ENCODE assay signal across 11 mouse cellular contexts in the genomic region with DNA sequence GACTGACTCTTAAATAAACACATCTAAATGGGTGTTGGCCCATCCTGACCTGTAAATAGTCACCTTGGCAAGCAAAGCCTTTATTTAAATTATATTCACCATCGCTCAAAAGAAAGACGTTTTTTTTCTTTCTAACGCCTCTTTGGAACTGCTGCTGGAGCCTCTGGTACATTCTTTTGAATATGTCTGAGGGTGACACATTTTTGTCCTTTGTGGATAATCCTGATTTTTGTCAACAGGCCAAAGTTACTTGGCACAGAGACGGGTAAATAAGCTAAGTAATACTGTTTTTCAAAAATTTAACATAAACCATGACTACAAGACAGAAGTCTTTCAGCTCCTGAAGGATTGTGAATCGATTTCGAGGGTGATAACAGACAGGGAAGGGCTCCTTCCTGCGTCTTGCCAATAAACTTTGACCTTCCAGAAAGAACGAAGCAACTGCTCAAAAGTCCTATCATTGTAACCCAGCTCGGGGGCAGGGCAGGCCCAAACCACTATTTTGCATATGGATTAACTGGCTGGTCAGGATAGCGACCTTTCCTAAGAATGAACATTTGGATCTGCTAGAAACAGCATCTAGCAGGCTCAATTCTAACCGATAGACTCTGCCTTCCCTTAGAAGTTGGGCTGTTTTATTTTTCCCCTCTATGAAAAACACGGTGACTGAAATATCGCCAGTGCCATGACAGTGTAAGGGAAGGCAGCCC. TPM values are rescaled to one million over a fixed set of nuclear protein-coding genes. Genes with fewer than 3 reads are reported as not detected.
A peak's percentile ranks its signal among the peaks of the same experiment; 100 is the strongest.
DNase-seq lines count a peak whose midpoint lies in the region; ATAC-seq and TF ChIP-seq lines count a peak whose summit lies in the region.
"Had no signal": no experiment of that assay in that cellular context is flagged by ENCODE, and none has a peak within 500 bp of the region (broad histone marks: within the 10 kb centered on the region; RNA-seq: fewer than 3 reads in every experiment).

No protein-coding gene starts in this region.

- no peak for ATAC-seq in heart, postnatal 0 days (ENCODE audit: insufficient read depth, low read depth)
- no peak for ATAC-seq in hindbrain, postnatal 0 days
- ATAC-seq: Patski had no signal

- dilution Hi-C loops in CH12.LX (cut with MboI; ENCODE audit: extremely low pct_ligation_motif_present, extremely low pct_unique_long_range_greater_than_20kb, low sequenced_read_pairs) = no loop called here

- no peak for TF ChIP-seq CTCF in heart, postnatal 0 days (IDR thresholded peaks at IDR 0.05; ENCODE audit: low read depth)
- TF ChIP-seq CTCF in CH12.LX (conservative IDR thresholded peaks at IDR 0.05 in 1 of 2, IDR thresholded peaks at IDR 0.05 in 1 of 2; ENCODE audit: low read depth in 2 of 2, low read length in 2 of 2) = no peak
- no peak for TF ChIP-seq CTCF in MEL (IDR thresholded peaks at IDR 0.05 in 2 of 3, conservative IDR thresholded peaks at IDR 0.05 in 1 of 3; ENCODE audit: control insufficient read depth in 1 of 3, insufficient read depth in 1 of 3, low read depth in 2 of 3, low read length in 3 of 3, poor library complexity in 1 of 3, severe bottlenecking in 1 of 3)
- no peak for TF ChIP-seq CTCF in hindbrain, postnatal 0 days (IDR thresholded peaks at IDR 0.05; ENCODE audit: low read depth)

- no peak overlapping the region for H3K4me2 ChIP-seq in heart, postnatal 0 days (ENCODE audit: low read depth, low read length)
- 0 out of 2 replicates have a peak overlapping the region, but pooled peaks have one; percentile 9 for H3K4me2 ChIP-seq in CH12.LX (ENCODE audit: insufficient read depth, low read depth, poor library complexity, severe bottlenecking)
- H3K4me2 ChIP-seq in hindbrain, postnatal 0 days (ENCODE audit: low read depth, low read length) = no peak overlapping the region
- H3K4me2 ChIP-seq: kidney, embryonic 15.5 days; neural tube, embryonic 13.5 days had no signal

- peak overlapping the region; percentile 79 for H3K27ac ChIP-seq in heart, postnatal 0 days (ENCODE audit: low read depth)
- H3K27ac ChIP-seq in CH12.LX (ENCODE audit: insufficient read depth, low read depth) = no peak overlapping the region
- peak overlapping the region; percentile 78 for H3K27ac ChIP-seq in MEL (ENCODE audit: control insufficient read depth, low read depth, low read length)
- H3K27ac ChIP-seq in hindbrain, postnatal 0 days = peak overlapping the region; percentile 98
- H3K27ac ChIP-seq: limb, embryonic 13.5 days had no signal

- in situ Hi-C loops in CH12.LX (cut with MboI; ENCODE audit: low pct_ligation_motif_present, low pct_unique_long_range_greater_than_20kb, low sequenced_read_pairs) = no loop called here

- H3K4me3 ChIP-seq in heart, postnatal 0 days (ENCODE audit: low read depth, low read length) = no peak overlapping the region
- H3K4me3 ChIP-seq in CH12.LX (replicated peaks in 1 of 3; ENCODE audit: low read depth in 2 of 3, low read length in 2 of 3, poor library complexity in 1 of 3) (no peak overlapping the region), MEL (ENCODE audit: control insufficient read depth in 1 of 2, insufficient read depth in 1 of 2, low read depth in 2 of 2, low read length in 2 of 2) (peak overlapping the region; percentile 73 to 97)
- no peak overlapping the region for H3K4me3 ChIP-seq in hindbrain, postnatal 0 days (ENCODE audit: low read length)
- H3K4me3 ChIP-seq: kidney, embryonic 15.5 days; limb, embryonic 13.5 days; neural tube, embryonic 13.5 days had no signal

- 61% methylated on average over 13 of the region's 13 CpGs for WGBS in heart, postnatal 0 days
- WGBS in hindbrain, postnatal 0 days = 30% methylated on average over 13 of the region's 13 CpGs

- peaks cover 30% of the 10 kb centered on the region for H3K4me1 ChIP-seq in heart, postnatal 0 days (ENCODE audit: control insufficient read depth, insufficient read depth)
- H3K4me1 ChIP-seq in CH12.LX (ENCODE audit: control insufficient read depth in 1 of 2, insufficient read depth in 2 of 2) = peaks cover 12 to 33% of the 10 kb centered on the region in 2 experiments
- H3K4me1 ChIP-seq in MEL (ENCODE audit: control insufficient read depth in 1 of 2, insufficient read depth in 2 of 2, low read length in 2 of 2) = peaks cover 15 to 19% of the 10 kb centered on the region in 2 experiments
- peaks cover 35% of the 10 kb centered on the region for H3K4me1 ChIP-seq in hindbrain, postnatal 0 days (ENCODE audit: insufficient read depth, low read length)

- no peaks in the 10 kb centered on the region for H3K27me3 ChIP-seq in heart, postnatal 0 days (ENCODE audit: control insufficient read depth, insufficient read depth, low read length)
- H3K27me3 ChIP-seq in CH12.LX (replicated peaks) (no peaks in the 10 kb centered on the region), MEL (ENCODE audit: control insufficient read depth in 1 of 2, insufficient read depth in 2 of 2, low read length in 2 of 2) (no peaks in the 10 kb centered on the region)
- H3K27me3 ChIP-seq in hindbrain, postnatal 0 days (ENCODE audit: insufficient read depth, low read length) = no peaks in the 10 kb centered on the region
- H3K27me3 ChIP-seq: limb, embryonic 13.5 days; Patski had no signal

- no peaks in the 10 kb centered on the region for H3K36me3 ChIP-seq in heart, postnatal 0 days (replicated peaks; ENCODE audit: control insufficient read depth, insufficient read depth, low read length)
- H3K36me3 ChIP-seq in CH12.LX (replicated peaks in 1 of 2; ENCODE audit: control insufficient read depth in 1 of 2, insufficient read depth in 1 of 2, low read length in 1 of 2) (peaks cover 0 to 10% of the 10 kb centered on the region in 2 experiments), MEL (ENCODE audit: control insufficient read depth in 1 of 2, insufficient read depth in 2 of 2, low read length in 2 of 2) (peaks cover 0 to 15% of the 10 kb centered on the region in 2 experiments; a peak in 2 of 4 replicates)
- no peaks in the 10 kb centered on the region for H3K36me3 ChIP-seq in hindbrain, postnatal 0 days (ENCODE audit: insufficient read depth, low read length)
- H3K36me3 ChIP-seq: kidney, embryonic 15.5 days; limb, embryonic 13.5 days; neural tube, embryonic 13.5 days had no signal

- no peak overlapping the region for H3K9ac ChIP-seq in heart, postnatal 0 days (replicated peaks; ENCODE audit: low read depth, low read length)
- H3K9ac ChIP-seq in CH12.LX (ENCODE audit: insufficient read depth, low read depth) (no peak overlapping the region), MEL (ENCODE audit: control insufficient read depth, low read depth, low read length, poor library complexity, severe bottlenecking) (peak overlapping the region; percentile 79)
- no peak overlapping the region for H3K9ac ChIP-seq in hindbrain, postnatal 0 days (replicated peaks; ENCODE audit: low read length)
- H3K9ac ChIP-seq: kidney, embryonic 15.5 days; limb, embryonic 13.5 days; neural tube, embryonic 13.5 days had no signal

- TF ChIP-seq RAD21 in CH12.LX (IDR thresholded peaks at IDR 0.05; ENCODE audit: low read depth, low read length) (no peak), MEL (IDR thresholded peaks at IDR 0.05; ENCODE audit: low read depth, low read length) (no peak)

- DNase-seq in heart, postnatal 0 days (ENCODE audit: low spot score) = no peak
- no peak for DNase-seq in heart, adult 8-10 months (ENCODE audit: low spot score)
- DNase-seq in CH12.LX (ENCODE audit: extremely low read depth) (no peak), MEL (ENCODE audit: low read depth, low spot score) (peak; percentile 81)
- peak; percentile 43 for DNase-seq in hindbrain, postnatal 0 days (ENCODE audit: low spot score)
- no peak for DNase-seq in spleen, postnatal 4 days (ENCODE audit: low spot score in 2 of 2)
- no peak for DNase-seq in frontal cortex, adult 2 months (ENCODE audit: extremely low spot score in 1 of 2, low spot score in 1 of 2)

- no peak for TF ChIP-seq POLR2A in CH12.LX (IDR thresholded peaks at IDR 0.05; ENCODE audit: low read depth, low read length)
- TF ChIP-seq POLR2A in MEL (IDR thresholded peaks at IDR 0.05; ENCODE audit: control insufficient read depth in 1 of 2, insufficient read depth in 1 of 2, low read depth in 1 of 2, low read length in 2 of 2, poor library complexity in 1 of 2) = no peak

- no peaks in the 10 kb centered on the region for H3K9me3 ChIP-seq in heart, postnatal 0 days (replicated peaks; ENCODE audit: control insufficient read depth, low read length)
- H3K9me3 ChIP-seq in CH12.LX (replicated peaks; ENCODE audit: low read length) = no peaks in the 10 kb centered on the region
- no peaks in the 10 kb centered on the region for H3K9me3 ChIP-seq in MEL (replicated peaks; ENCODE audit: insufficient read depth, low read length)
- H3K9me3 ChIP-seq in hindbrain, postnatal 0 days (ENCODE audit: low read length) = no peaks in the 10 kb centered on the region
- H3K9me3 ChIP-seq: kidney, embryonic 15.5 days; limb, embryonic 13.5 days; neural tube, embryonic 13.5 days had no signal

- peaks cover 9% of the 10 kb centered on the region; the same call in 1 of the 2 replicates for H3K79me2 ChIP-seq in CH12.LX (replicated peaks; ENCODE audit: control insufficient read depth, extremely low read depth, insufficient read depth, poor library complexity, severe bottlenecking)
- peaks cover 16% of the 10 kb centered on the region for H3K79me2 ChIP-seq in MEL (ENCODE audit: control insufficient read depth, insufficient read depth, low read length, poor library complexity)

- no peak for TF ChIP-seq EP300 in heart, postnatal 0 days (IDR thresholded peaks at IDR 0.05; ENCODE audit: low read depth)
- TF ChIP-seq EP300 in CH12.LX (IDR thresholded peaks at IDR 0.05; ENCODE audit: low read length) = no peak
- TF ChIP-seq EP300 in MEL (IDR thresholded peaks at IDR 0.05; ENCODE audit: low read depth in 1 of 2, low read length in 2 of 2) = peak; percentile 88 to 91

RNA-seq across cellular contexts. Expression of gene Gna13, which starts 3.4 kb away (rescaled TPM):
- total RNA-seq in heart, postnatal 0 days (2014; rRNA removed; ENCODE audit: low replicate concordance) = 42.3 and 42.7 TPM in 2 replicates
- polyA plus RNA-seq in heart, postnatal 0 days (2015; fragmentation: Nextera tagmentation; extraction: Ambion mirVana) = 25.5 and 28.0 TPM in 2 replicates
- total RNA-seq in heart, adult 8-10 months (2022) = 10 to 100 TPM; 25.4 to 29.3 (median 27.4) TPM
- total RNA-seq in CH12.LX (2012; rRNA removed) (33.9 and 39.3 TPM in 2 replicates), CH12.LX (2014; rRNA removed) (56.6 and 57.6 TPM in 2 replicates), MEL (2012; rRNA removed) (56.6 and 57.0 TPM in 2 replicates)
- polyA plus RNA-seq in CH12.LX (2012; ENCODE audit: insufficient read length, low read depth) (32.2 and 33.4 TPM in 2 replicates), MEL (2012; ENCODE audit: insufficient read depth in 1 of 2, insufficient read length in 2 of 2, low read depth in 1 of 2, low replicate concordance in 2 of 2, missing spikeins in 1 of 2) (100 to 1,000 TPM in 1 of 2 experiments, 10 to 100 TPM in 1; 51.0 to 102 TPM)
- 55.0 and 69.3 TPM in 2 replicates for total RNA-seq in hindbrain, postnatal 0 days (2014; rRNA removed)
- polyA plus RNA-seq in hindbrain, postnatal 0 days (2015; fragmentation: Nextera tagmentation; extraction: Ambion mirVana) = 38.1 and 44.4 TPM in 2 replicates
- polyA plus RNA-seq in frontal cortex, adult 2 months (2012; rRNA removed) = 31.8 and 33.0 TPM in 2 replicates

RNA-seq across cellular contexts. Expression of gene 9930022D16Rik, which starts 54.5 kb away (rescaled TPM):
- not detected in 2 replicates for total RNA-seq in heart, postnatal 0 days (2014; rRNA removed; ENCODE audit: low replicate concordance)
- not detected in 2 replicates for polyA plus RNA-seq in heart, postnatal 0 days (2015; fragmentation: Nextera tagmentation; extraction: Ambion mirVana)
- not detected for total RNA-seq in heart, adult 8-10 months (2022)
- total RNA-seq in CH12.LX (2012; rRNA removed) = 0.08 TPM in 2 replicates
- total RNA-seq in CH12.LX (2014; rRNA removed) = 0.08 TPM in 1 of 2 replicates, not detected in the other
- not detected in 2 replicates for polyA plus RNA-seq in CH12.LX (2012; ENCODE audit: insufficient read length, low read depth)
- total RNA-seq in MEL (2012; rRNA removed) = 0.04 and 0.10 TPM in 2 replicates
- not detected for polyA plus RNA-seq in MEL (2012; ENCODE audit: insufficient read depth in 1 of 2, insufficient read length in 2 of 2, low read depth in 1 of 2, low replicate concordance in 2 of 2, missing spikeins in 1 of 2)
- not detected in 2 replicates for total RNA-seq in hindbrain, postnatal 0 days (2014; rRNA removed)
- not detected in 2 replicates for polyA plus RNA-seq in hindbrain, postnatal 0 days (2015; fragmentation: Nextera tagmentation; extraction: Ambion mirVana)
- polyA plus RNA-seq in frontal cortex, adult 2 months (2012; rRNA removed) = 0.06 TPM in 1 of 2 replicates, not detected in the other
- polyA plus RNA-seq: kidney, embryonic 15.5 days; limb, embryonic 13.5 days; neural tube, embryonic 13.5 days; Patski had no signal

Comparison
In these comparisons a context has a peak if more than half of its experiments do, and no peak if none do; other contexts are left out.
1. DNase-seq: peak in MEL (single experiment) and hindbrain, postnatal 0 days (single experiment); none in heart, postnatal 0 days (single experiment), heart, adult 8-10 months (single experiment), CH12.LX (single experiment), spleen, postnatal 4 days (0 of 2) and frontal cortex, adult 2 months (0 of 2).
2. H3K4me3 ChIP-seq: peak in MEL (2 of 2); none in heart, postnatal 0 days (single experiment), CH12.LX (0 of 3) and hindbrain, postnatal 0 days (single experiment).